Mouse (Mus musculus) liver, embryonic 13.5 days (tissue): Measurements from ENCODE around the gene Gm3383. TPM values are rescaled to one million over a fixed set of nuclear protein-coding genes. Genes with fewer than 3 reads are reported as not detected.
"Not testable (repeated sequence)": the region's sequence is repeated elsewhere in the genome, so short reads cannot be mapped to it uniquely, and the experiment has no call there.

Source experiments
- ATAC-seq: fragments of 200-750 bp; cut with Nextera tagmentation; 2 replicates; pipeline ENCODE4 v1.8.0; 2017; ENCODE audit warnings: low read depth, mild to moderate bottlenecking, moderate number of reproducible peaks, moderate library complexity
- DNase-seq: peaks from one replicate; pipeline ENCODE4 v3.0.0; 2022
- H3K27ac ChIP-seq: fragments of 300-500 bp; sonication (generic); 2 replicates; pipeline ENCODE4 v1.5.1; 2015; ENCODE audit warnings: moderate library complexity, mild to moderate bottlenecking, inconsistent platforms
- H3K27me3 ChIP-seq: fragments of 300-500 bp; sonication (generic); 2 replicates; pipeline ENCODE4 v1.6.1; 2015; ENCODE audit warnings: mild to moderate bottlenecking, inconsistent platforms
- H3K36me3 ChIP-seq: fragments of 300-500 bp; sonication (generic); 2 replicates; pipeline ENCODE4 v1.6.1; 2015; ENCODE audit warnings: mild to moderate bottlenecking, inconsistent platforms
- H3K4me1 ChIP-seq: fragments of 300-500 bp; sonication (generic); replicated peaks from 2 replicates; pipeline ENCODE4 v1.6.1; 2015; ENCODE audit warnings: inconsistent platforms
- H3K4me2 ChIP-seq: fragments of 300-500 bp; sonication (generic); 2 replicates; pipeline ENCODE4 v1.6.1; 2015; ENCODE audit warnings: inconsistent platforms, mild to moderate bottlenecking, moderate library complexity
- H3K4me3 ChIP-seq: fragments of 300-500 bp; sonication (generic); replicated peaks from 2 replicates; pipeline ENCODE4 v1.5.1; 2015; ENCODE audit warnings: mild to moderate bottlenecking, inconsistent platforms
- H3K9ac ChIP-seq: fragments of 300-500 bp; sonication (generic); 2 replicates; pipeline ENCODE4 v1.6.1; 2015; ENCODE audit warnings: mild to moderate bottlenecking, inconsistent platforms
- H3K9me3 ChIP-seq: fragments of 300-500 bp; sonication (generic); replicated peaks from 2 replicates; pipeline ENCODE4 v1.6.1; 2016; ENCODE audit warnings: inconsistent platforms
- WGBS: fragments of 180-500 bp; shearing (Covaris S2); methylation state at CpG from one replicate; pipeline ENCODE4 v1.1.7; 2015; ENCODE audit not compliant: insufficient replicate concordance; 5-methylcytosine and 5-hydroxymethylcytosine counted together
- polyA plus RNA-seq: library from polyadenylated mRNA; unstranded; fragments of >200 nt; fragmentation: Nextera tagmentation; extraction: Ambion mirVana; gene quantifications from 2 replicates; pipeline ENCODE4 v1.2.1, GENCODE M21; 2015

Gm3383 gene
- polyA plus RNA-seq = not detected in 2 replicates

DNA sequence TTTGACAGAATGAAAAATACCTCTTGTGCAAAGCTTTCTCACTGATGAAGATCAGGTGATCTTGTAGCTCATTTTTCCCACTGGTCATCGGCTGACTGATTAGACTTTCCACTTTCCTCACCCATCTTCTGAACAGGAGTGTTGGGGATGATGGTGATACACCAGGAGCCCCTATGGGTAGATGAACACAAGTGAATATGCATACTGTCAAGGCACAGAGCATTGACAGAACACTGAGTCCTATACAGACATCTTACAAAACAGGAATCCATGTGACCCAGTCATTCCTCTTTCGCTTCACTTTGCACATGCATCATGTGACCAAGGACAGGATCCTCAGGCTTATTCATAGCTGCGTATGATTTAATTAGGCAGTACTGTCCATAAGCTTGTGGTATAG, at the start of gene Gm3383:
Gene Gm3383 (minus strand): TSS at position 101 of the 400 bp plus-strand sequence.
- not testable (repeated sequence) for H3K4me2 ChIP-seq, ATAC-seq, H3K4me3 ChIP-seq, H3K9ac ChIP-seq, H3K9me3 ChIP-seq, H3K27ac ChIP-seq, DNase-seq, H3K4me1 ChIP-seq, H3K27me3 ChIP-seq, H3K36me3 ChIP-seq
- WGBS = no CpG with 5 or more reads among the region's 3 CpGs

DNA sequence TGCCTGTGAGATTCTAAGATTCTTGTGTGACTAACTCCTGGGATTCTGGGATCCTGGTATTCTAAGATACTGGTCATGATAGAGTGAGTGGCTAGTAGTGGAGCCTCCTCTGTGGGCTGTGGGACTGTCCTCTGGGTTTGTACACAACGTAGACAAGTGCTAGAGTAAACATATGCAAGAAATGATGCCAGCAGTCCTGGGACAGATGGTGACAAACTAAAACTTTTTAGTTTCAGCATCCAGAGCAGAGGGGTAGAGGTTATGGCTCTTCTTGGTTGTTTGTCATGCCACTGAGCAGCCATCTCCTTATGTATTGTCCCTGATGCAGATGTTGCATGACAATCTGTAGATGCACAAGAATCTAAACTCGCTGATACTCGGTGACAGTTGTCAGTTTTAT, 48.1 kb upstream of the Gm3383 start:
- not testable (repeated sequence) for H3K4me1 ChIP-seq, H3K27me3 ChIP-seq, H3K27ac ChIP-seq, H3K9me3 ChIP-seq, H3K9ac ChIP-seq, DNase-seq, H3K4me3 ChIP-seq, ATAC-seq, H3K4me2 ChIP-seq, H3K36me3 ChIP-seq
- 56% methylated on average over 3 of the region's 3 CpGs for WGBS

DNA sequence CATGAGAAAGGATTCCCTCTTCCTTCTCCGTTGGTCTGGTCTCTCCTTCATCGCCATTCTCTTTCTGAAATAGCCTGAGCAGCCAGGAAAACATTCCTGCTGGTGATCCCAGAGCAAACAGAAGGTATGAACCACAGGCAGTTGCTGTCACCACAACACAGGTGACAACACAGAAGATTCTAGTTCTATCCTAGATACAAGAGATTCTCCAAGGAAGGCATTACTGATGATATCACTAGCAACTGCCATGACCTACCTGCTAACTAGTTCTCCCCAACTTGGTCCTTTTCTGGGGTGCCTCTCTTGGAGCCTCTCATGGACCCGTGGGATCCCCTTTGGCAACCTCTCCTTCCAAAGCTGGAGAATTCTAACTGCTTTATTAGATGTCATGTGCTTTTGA, 22.4 kb upstream of the Gm3383 start, which contains the start of gene Gm3424:
Gene Gm3424 (minus strand): TSS at position 101 of the 400 bp plus-strand sequence.
- H3K27me3 ChIP-seq = not testable (repeated sequence)
- WGBS = no CpG with 5 or more reads among the region's 3 CpGs

DNA sequence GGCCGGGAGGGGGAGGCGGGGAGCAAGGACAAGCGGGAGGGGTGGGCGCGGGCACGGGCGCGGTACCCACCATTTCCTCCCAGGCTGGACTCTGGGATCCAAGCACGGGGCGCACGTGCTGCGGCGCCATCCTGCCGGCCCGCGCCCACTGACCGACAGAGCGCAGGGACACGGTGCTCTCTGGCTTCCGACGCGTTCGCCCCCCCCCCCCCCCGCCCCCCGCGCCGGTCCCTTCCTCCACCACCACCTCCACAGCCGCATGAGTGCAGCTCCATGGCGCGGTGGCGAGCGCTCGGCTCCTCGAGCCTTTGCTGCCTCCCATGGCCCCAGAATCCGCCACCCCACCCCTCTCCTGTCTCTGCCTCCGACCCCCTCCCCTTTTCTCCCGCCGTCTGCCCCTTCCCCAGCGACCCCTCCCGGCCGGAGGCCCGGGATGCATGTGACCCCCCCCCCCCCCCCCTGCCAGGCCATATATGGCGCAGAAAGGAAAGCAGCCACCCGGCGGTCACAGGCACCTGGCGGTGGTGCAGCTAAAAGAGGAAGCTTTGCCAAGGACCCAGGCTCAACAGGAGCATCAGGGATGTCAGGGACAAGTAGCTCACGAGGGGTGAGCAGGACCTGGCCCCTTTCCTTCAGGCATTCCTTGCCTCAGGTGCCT, 5.0 kb upstream of the Gm3383 start:
- not testable (repeated sequence) for H3K27me3 ChIP-seq, H3K4me1 ChIP-seq, ATAC-seq, H3K36me3 ChIP-seq, DNase-seq, H3K9me3 ChIP-seq, H3K9ac ChIP-seq, H3K27ac ChIP-seq, H3K4me2 ChIP-seq, H3K4me3 ChIP-seq
- WGBS = no CpG with 5 or more reads among the region's 47 CpGs

More for the DNA sequence above, 22.4 kb upstream of the Gm3383 start, which contains the start of gene Gm3424:
- not testable (repeated sequence) for H3K9ac ChIP-seq, H3K27ac ChIP-seq, H3K9me3 ChIP-seq, ATAC-seq, H3K4me3 ChIP-seq, H3K4me2 ChIP-seq, DNase-seq, H3K36me3 ChIP-seq, H3K4me1 ChIP-seq

DNA sequence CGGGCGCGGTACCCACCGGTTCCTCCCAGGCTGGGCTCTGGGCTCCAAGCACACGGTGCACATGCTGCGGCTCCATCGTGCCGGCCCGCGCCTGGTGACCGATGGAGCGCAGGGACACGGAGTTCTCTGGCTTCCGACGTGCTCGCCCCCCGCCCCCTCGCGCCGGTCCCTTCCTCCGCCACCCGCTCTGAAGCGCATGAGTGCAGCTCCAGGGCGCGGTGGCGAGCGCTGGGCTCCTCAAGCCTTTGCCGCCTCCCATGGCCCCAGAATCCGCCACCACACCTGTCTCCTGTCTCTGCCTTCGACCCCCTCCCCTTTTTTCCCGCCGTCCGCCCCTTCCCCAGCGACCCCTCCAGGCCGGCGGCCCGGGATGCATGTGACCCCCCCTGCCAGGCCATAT, 66.3 kb downstream of the Gm3383 start, which contains the start of gene Gm3373:
Gene Gm3373 (minus strand): TSS at position 101 of the 400 bp plus-strand sequence.
- H3K27me3 ChIP-seq, DNase-seq, H3K9me3 ChIP-seq, ATAC-seq, H3K4me3 ChIP-seq, H3K27ac ChIP-seq, H3K4me2 ChIP-seq, H3K36me3 ChIP-seq, H3K4me1 ChIP-seq, H3K9ac ChIP-seq: not testable (repeated sequence)
- no CpG with 5 or more reads among the region's 37 CpGs for WGBS

DNA sequence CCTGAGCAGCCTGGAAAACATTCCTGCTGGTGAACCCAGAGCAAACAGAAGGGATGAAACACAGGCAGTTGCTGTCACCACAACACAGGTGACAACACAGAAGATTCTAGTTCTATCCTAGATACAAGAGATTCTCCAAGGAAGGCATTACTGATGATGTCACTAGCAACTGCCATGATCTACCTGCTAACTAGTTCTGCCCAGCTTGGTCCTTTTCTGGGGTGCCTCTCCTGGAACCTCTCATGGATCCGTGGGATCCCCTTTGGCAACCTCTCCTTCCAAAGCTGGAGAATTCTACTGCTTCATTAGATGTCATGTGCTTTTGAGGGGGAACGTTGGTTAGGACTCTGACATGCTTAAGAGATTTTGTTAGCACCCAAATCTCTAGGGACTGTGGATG, 120.4 kb downstream of the Gm3383 start, which contains the start of gene Gm9603:
Gene Gm9603 (minus strand): TSS at position 101 of the 400 bp plus-strand sequence.
- H3K9me3 ChIP-seq, H3K27me3 ChIP-seq, DNase-seq, H3K27ac ChIP-seq, H3K9ac ChIP-seq, H3K4me1 ChIP-seq, H3K36me3 ChIP-seq, H3K4me2 ChIP-seq, ATAC-seq, H3K4me3 ChIP-seq: not testable (repeated sequence)
- WGBS = no CpG with 5 or more reads among the region's 2 CpGs

DNA sequence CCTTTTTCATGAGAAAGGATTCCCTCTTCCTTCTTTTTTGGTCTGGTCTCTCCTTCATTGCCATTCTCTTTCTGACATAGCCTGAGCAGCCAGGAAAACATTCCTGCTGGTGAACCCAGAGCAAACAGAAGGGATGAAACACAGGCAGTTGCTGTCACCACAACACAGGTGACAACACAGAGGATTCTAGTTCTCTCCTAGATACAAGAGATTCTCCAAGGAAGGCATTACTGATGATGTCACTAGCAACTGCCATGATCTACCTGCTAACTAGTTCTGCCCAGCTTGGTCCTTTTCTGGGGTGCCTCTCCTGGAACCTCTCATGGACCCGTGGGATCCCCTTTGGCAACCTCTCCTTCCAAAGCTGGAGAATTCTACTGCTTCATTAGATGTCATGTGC, 174.9 kb downstream of the Gm3383 start, which contains the start of gene Gm8265:
Gene Gm8265 (minus strand): TSS at position 101 of the 400 bp plus-strand sequence.
- not testable (repeated sequence) for H3K27ac ChIP-seq, H3K4me2 ChIP-seq, ATAC-seq, H3K27me3 ChIP-seq, H3K9ac ChIP-seq, H3K4me1 ChIP-seq, H3K36me3 ChIP-seq, DNase-seq, H3K9me3 ChIP-seq, H3K4me3 ChIP-seq
- WGBS = no CpG with 5 or more reads among the region's 1 CpGs

Other genes with a start within 250 kb of the Gm3383 start
- not detected in 2 replicates for gene Gm8265, start 175.0 kb downstream of the Gm3383 start, polyA plus RNA-seq
- gene Gm9603, start 120.5 kb downstream of the Gm3383 start, polyA plus RNA-seq = not detected in 2 replicates
- gene Gm3373, start 66.4 kb downstream of the Gm3383 start, polyA plus RNA-seq = not detected in 2 replicates
- gene Gm3424, start 22.3 kb upstream of the Gm3383 start, polyA plus RNA-seq = not detected in 2 replicates
- gene Gm8237, start 72.4 kb upstream of the Gm3383 start, polyA plus RNA-seq = not detected in 2 replicates
- not detected in 2 replicates for gene Gm3248, start 153.8 kb upstream of the Gm3383 start, polyA plus RNA-seq
- not detected in 2 replicates for gene Gm3453, start 171.2 kb upstream of the Gm3383 start, polyA plus RNA-seq